Mouse (Mus musculus) forebrain, embryonic 16.5 days (tissue): Measurements from ENCODE around the gene Nudt3. TPM values are rescaled to one million over a fixed set of nuclear protein-coding genes. Genes with fewer than 3 reads are reported as not detected.

Experiments used
- ATAC-seq: fragments of 200-750 bp; cut with Nextera tagmentation; 2 replicates; pipeline ENCODE4 v1.8.0; 2017; ENCODE audit warnings: mild to moderate bottlenecking, moderate library complexity
- H3K27ac ChIP-seq: fragments of 300-500 bp; sonication (generic); 2 replicates; pipeline ENCODE4 v1.5.1; 2014; ENCODE audit warnings: low read length, control low read depth
- H3K27me3 ChIP-seq: fragments of 300-500 bp; sonication (generic); replicated peaks from 2 replicates; pipeline ENCODE4 v1.6.1; 2014; ENCODE audit warnings: low read length; ENCODE audit not compliant: control insufficient read depth, insufficient read depth
- H3K36me3 ChIP-seq: fragments of 300-500 bp; sonication (generic); 2 replicates; pipeline ENCODE4 v1.6.1; 2014; ENCODE audit not compliant: control insufficient read depth, insufficient read depth
- H3K4me1 ChIP-seq: fragments of 300-500 bp; sonication (generic); replicated peaks from 2 replicates; pipeline ENCODE4 v1.6.1; 2014; ENCODE audit warnings: low read length; ENCODE audit not compliant: control insufficient read depth, insufficient read depth
- H3K4me2 ChIP-seq: fragments of 300-500 bp; sonication (generic); 2 replicates; pipeline ENCODE4 v1.6.1; 2014; ENCODE audit warnings: mild to moderate bottlenecking, low read length, control low read depth
- H3K4me3 ChIP-seq: fragments of 300-500 bp; sonication (generic); replicated peaks from 2 replicates; pipeline ENCODE4 v1.5.1; 2014; ENCODE audit warnings: mild to moderate bottlenecking, low read length, control low read depth
- H3K9ac ChIP-seq: fragments of 300-500 bp; sonication (generic); replicated peaks from 2 replicates; pipeline ENCODE4 v1.6.1; 2014; ENCODE audit warnings: low read depth, low read length, control low read depth
- H3K9me3 ChIP-seq: fragments of 300-500 bp; sonication (generic); 2 replicates; pipeline ENCODE4 v1.6.1; 2016; ENCODE audit warnings: low read length; ENCODE audit not compliant: control insufficient read depth
- WGBS: fragments of 180-500 bp; shearing (Covaris S2); extraction: QIAGEN DNeasy Blood & Tissue Kit; methylation state at CpG from one replicate; pipeline ENCODE4 v1.1.7; 2014; 5-methylcytosine and 5-hydroxymethylcytosine counted together
- polyA plus RNA-seq: library from polyadenylated mRNA; unstranded; fragments of >200 nt; fragmentation: Nextera tagmentation; extraction: Ambion mirVana; gene quantifications from 2 replicates; pipeline ENCODE4 v1.2.1, GENCODE M21; 2015

Gene Nudt3
- polyA plus RNA-seq, 1 experiment from 2014 or later: 272 TPM

GRCm38 (mm10) chr17:27595659-27596375 lies 27.5 kb downstream of the Nudt3 start:
- H3K4me3 ChIP-seq: no peak overlapping the region
- H3K4me2 ChIP-seq: no peak overlapping the region
- WGBS: 88% methylated on average over 15 of the region's 15 CpGs
- no peak for ATAC-seq
- no peaks in the 10 kb centered on the region for H3K9me3 ChIP-seq
- H3K27ac ChIP-seq: no peak overlapping the region
- H3K9ac ChIP-seq: no peak overlapping the region
- H3K36me3 ChIP-seq: peaks cover 26% of the 10 kb centered on the region
- H3K4me1 ChIP-seq: peaks cover 7% of the 10 kb centered on the region
- H3K27me3 ChIP-seq: no peaks in the 10 kb centered on the region

DNA sequence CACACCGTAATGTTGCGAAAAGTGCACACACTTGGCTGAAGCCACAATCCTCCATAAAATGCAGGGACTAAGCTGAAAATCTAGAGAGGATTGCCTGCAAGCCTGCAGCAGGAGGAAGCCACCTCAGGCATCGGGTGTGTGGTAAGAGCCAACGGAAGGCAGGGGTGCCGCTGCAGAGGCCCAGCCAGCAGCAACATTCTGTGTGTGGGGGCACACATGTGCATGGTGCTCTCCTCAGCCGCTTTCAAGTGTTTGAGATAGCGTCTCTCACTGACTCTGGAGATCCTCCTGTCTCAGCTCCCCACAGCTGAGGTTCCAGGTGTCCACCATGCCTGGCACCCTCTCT lies 30.8 kb downstream of the Nudt3 start:
- Histone ChIP-seq H3K4me1 (peaks cover 4% of the 10 kb centered on the region), H3K36me3 (peaks cover 26% of the 10 kb centered on the region), H3K9me3 (no peaks in the 10 kb centered on the region), H3K4me3 (no peak overlapping the region), H3K27ac (no peak overlapping the region), H3K27me3 (no peaks in the 10 kb centered on the region), H3K9ac (no peak overlapping the region), H3K4me2 (no peak overlapping the region)
- ATAC-seq: no peak
- WGBS: 98% methylated on average over 7 of the region's 7 CpGs

GRCm38 (mm10) chr17:27591826-27592564 lies 31.3 kb downstream of the Nudt3 start:
- WGBS: 89% methylated on average over 12 of the region's 12 CpGs
- no peak for ATAC-seq
- no peak overlapping the region for H3K27ac ChIP-seq
- no peak overlapping the region for H3K4me3 ChIP-seq
- H3K9me3 ChIP-seq: no peaks in the 10 kb centered on the region
- no peak overlapping the region for H3K9ac ChIP-seq
- peaks cover 28% of the 10 kb centered on the region for H3K36me3 ChIP-seq
- no peak overlapping the region for H3K4me2 ChIP-seq
- peaks cover 6% of the 10 kb centered on the region for H3K4me1 ChIP-seq
- no peaks in the 10 kb centered on the region for H3K27me3 ChIP-seq

DNA sequence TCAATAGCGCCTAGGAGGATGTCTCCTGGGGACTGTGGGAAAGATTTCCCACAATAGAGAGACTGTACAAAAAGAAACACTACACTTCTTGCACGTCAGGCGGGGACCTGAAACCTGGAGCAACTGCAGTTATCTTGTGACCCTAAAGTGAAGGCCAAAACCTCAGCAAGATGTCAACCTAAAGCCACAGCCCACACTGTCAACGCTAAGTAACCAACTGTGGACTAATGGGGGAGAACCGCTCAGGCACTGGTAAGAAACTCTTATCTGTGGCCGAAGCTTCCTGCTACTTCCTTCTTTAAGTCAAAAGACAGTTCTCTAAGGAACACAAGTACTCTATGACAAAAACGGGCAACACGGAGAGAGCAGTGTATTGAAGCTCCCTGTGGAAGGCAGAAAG lies 35.1 kb downstream of the Nudt3 start:
- no peaks in the 10 kb centered on the region for H3K27me3 ChIP-seq
- no peak overlapping the region for H3K9ac ChIP-seq
- no peak overlapping the region for H3K27ac ChIP-seq
- peaks cover 6% of the 10 kb centered on the region for H3K4me1 ChIP-seq
- no peaks in the 10 kb centered on the region for H3K9me3 ChIP-seq
- peaks cover 16% of the 10 kb centered on the region for H3K36me3 ChIP-seq
- H3K4me3 ChIP-seq: no peak overlapping the region
- ATAC-seq: no peak
- WGBS: 82% methylated on average over 8 of the region's 8 CpGs
- no peak overlapping the region for H3K4me2 ChIP-seq

- Histone ChIP-seq H3K4me3 (no peak overlapping the region), H3K9me3 (no peaks in the 10 kb centered on the region), H3K4me2 (no peak overlapping the region), H3K9ac (no peak overlapping the region), H3K4me1 (peaks cover 6% of the 10 kb centered on the region), H3K27ac (no peak overlapping the region), H3K36me3 (peaks cover 10% of the 10 kb centered on the region), H3K27me3 (no peaks in the 10 kb centered on the region)
- 83% methylated on average over 12 of the region's 12 CpGs for WGBS
- ATAC-seq: no peak
Measured at GRCm38 (mm10) chr17:27587252-27587651, 36.0 kb downstream of the Nudt3 start.

DNA sequence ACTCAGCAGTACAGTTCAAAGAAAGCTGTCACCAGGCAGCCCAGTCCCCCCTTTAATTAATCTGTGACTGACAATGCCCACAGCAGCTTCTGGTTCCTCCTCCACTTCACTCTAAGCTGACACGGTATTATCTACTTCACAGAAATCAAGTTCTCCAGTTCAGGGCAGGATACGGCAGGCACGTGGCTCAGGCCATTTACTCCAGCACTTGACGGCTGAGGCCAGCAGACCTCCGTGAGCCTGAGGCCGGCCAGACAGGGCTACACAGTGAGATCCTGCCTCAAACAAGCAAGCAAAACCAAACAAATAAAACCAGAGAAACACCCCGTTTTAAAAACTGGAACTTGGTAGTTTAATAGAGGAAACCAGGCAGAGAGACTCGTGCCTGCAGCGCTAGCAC lies 36.6 kb downstream of the Nudt3 start:
- Histone ChIP-seq H3K27me3 (no peaks in the 10 kb centered on the region), H3K4me3 (no peak overlapping the region), H3K36me3 (peaks cover 15% of the 10 kb centered on the region), H3K27ac (no peak overlapping the region), H3K9ac (no peak overlapping the region), H3K4me1 (peaks cover 6% of the 10 kb centered on the region), H3K9me3 (no peaks in the 10 kb centered on the region), H3K4me2 (no peak overlapping the region)
- ATAC-seq: no peak
- 69% methylated on average over 9 of the region's 9 CpGs for WGBS

GRCm38 (mm10) chr17:27583185-27583894 lies 40.0 kb downstream of the Nudt3 start:
- no peak overlapping the region for H3K4me2 ChIP-seq
- peaks cover 9% of the 10 kb centered on the region for H3K4me1 ChIP-seq
- H3K27ac ChIP-seq: no peak overlapping the region
- H3K4me3 ChIP-seq: no peak overlapping the region
- no peaks in the 10 kb centered on the region for H3K27me3 ChIP-seq
- 94% methylated on average over 13 of the region's 13 CpGs for WGBS
- no peak overlapping the region for H3K9ac ChIP-seq
- no peak for ATAC-seq
- peaks cover 21% of the 10 kb centered on the region for H3K36me3 ChIP-seq
- no peaks in the 10 kb centered on the region for H3K9me3 ChIP-seq

DNA sequence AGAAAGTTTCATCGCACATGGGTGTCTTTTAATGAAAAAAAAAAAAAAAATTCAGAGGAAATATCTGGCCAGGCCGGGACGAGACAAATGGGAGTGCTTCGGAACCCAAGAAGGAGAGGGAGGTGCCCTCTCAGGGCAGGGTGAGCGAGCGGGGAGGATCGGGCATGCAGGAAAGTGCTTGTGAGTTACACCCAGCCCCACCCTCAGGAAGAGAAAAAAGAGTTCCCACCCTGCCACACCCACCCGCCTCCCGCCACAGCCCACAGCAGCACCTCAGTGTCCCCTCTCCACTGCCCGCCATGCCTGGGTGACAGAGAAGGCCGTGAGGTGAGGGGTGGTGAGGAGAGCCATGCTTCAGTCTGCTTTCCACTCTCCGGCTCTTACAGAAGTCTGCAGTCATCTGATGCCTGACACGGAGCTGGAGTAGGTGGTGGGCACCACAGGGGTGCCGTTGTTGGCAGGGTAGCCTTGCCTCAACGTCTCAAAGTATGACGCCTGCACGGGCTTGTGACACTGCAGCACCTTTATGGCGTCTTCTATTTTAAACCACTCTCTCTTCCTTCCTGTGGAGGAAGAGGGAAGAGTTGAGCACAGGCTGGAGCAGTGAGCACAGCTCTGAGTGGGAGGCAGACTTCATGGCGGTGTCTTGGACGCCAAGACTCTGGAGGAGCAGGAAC lies 42.8 kb downstream of the Nudt3 start:
- H3K36me3 ChIP-seq: peaks cover 24% of the 10 kb centered on the region
- ATAC-seq: no peak
- peaks cover 6% of the 10 kb centered on the region for H3K4me1 ChIP-seq
- 89% methylated on average over 20 of the region's 20 CpGs for WGBS
- H3K27me3 ChIP-seq: no peaks in the 10 kb centered on the region
- H3K9me3 ChIP-seq: no peaks in the 10 kb centered on the region
- no peak overlapping the region for H3K4me2 ChIP-seq
- H3K27ac ChIP-seq: no peak overlapping the region
- H3K4me3 ChIP-seq: no peak overlapping the region
- no peak overlapping the region for H3K9ac ChIP-seq

GRCm38 (mm10) chr17:27579816-27580215 lies 43.5 kb downstream of the Nudt3 start:
- Histone ChIP-seq H3K36me3 (peaks cover 21% of the 10 kb centered on the region), H3K27me3 (no peaks in the 10 kb centered on the region), H3K9ac (no peak overlapping the region), H3K27ac (peak overlapping the region; percentile 56), H3K4me2 (no peak overlapping the region), H3K9me3 (no peaks in the 10 kb centered on the region), H3K4me3 (no peak overlapping the region), H3K4me1 (peaks cover 11% of the 10 kb centered on the region)
- WGBS: 72% methylated on average over 8 of the region's 8 CpGs
- ATAC-seq: no peak
